Mouse (Mus musculus) activated CD4-positive, CD25-positive, alpha-beta regulatory T cell, adult 9 weeks (primary cell): ENCODE data around the gene Ica1l. TPM values are rescaled to one million over a fixed set of nuclear protein-coding genes. Genes with fewer than 3 reads are reported as not detected.

Experiments
- polyA plus RNA-seq: library from polyadenylated mRNA; unstranded; fragments of 100-300 nt; shearing (Covaris generic); gene quantifications from one replicate; pipeline ENCODE4 v1.2.1, GENCODE M21; 2017

Ica1l gene
- 1.3 TPM for polyA plus RNA-seq

DNA sequence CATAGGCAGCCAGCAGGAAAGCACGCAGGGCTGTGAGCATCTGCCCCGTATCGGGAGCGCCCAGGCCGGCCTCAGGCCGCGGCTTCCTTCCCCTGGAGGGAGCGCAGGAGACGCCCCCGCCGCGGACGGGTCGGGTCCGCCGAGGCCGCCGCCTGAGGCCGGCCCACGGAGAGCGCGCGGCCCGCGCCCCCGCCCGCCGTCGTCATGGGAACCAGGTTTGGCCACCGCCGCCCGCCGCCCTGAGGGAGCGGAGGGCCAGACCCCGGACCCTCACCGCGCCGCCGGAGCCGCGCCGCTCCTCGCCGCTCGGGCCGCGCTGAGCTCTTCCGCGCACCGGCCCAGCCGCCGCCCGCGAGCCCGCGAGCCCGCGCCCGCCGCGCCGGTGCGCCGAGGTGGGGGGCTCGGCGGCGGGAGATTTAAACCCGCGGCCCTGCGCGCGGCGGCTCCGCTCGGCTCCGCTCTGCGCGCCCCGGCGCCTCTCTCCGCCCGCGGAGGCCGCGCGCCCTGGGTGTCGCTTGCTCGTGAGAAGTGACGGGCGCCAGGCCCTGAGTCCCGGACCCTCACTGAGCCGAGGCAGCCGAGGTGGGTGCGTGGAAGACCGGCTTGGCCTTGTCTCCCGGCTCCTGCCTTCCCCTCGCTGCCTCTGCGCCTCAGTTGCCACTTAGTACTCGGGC lies at the start of gene Ica1l:
TSS of gene Ica1l (minus strand) at position 389 of the 674 bp plus-strand sequence.

Other genes with a start within 250 kb of the Ica1l start
- gene Fam117b, start 130.2 kb downstream of the Ica1l start, polyA plus RNA-seq = 6.6 TPM
- gene Carf, start 55.1 kb upstream of the Ica1l start, polyA plus RNA-seq = 4.8 TPM
- gene Wdr12, start 55.5 kb upstream of the Ica1l start, polyA plus RNA-seq = 41.5 TPM
- 13.6 TPM for gene Nbeal1, start 137.4 kb upstream of the Ica1l start, polyA plus RNA-seq